Mouse (Mus musculus) cerebellum, adult 2 months (tissue): ENCODE measurements at regions not wholly inside any gene's neighbourhood (a gene's known extent, or its start where the extent isn't known, plus 50 kb on each side); places are given as distances from the start of the nearest gene placed in this dataset.

Experiments
- CTCF ChIP-seq: fragments of 200-500 bp; IDR thresholded peaks from 2 replicates; pipeline ENCODE4 v1.5.1; 2011; ENCODE audit warnings: low read depth, mild to moderate bottlenecking, control low read depth, low read length, moderate library complexity, borderline replicate concordance; ENCODE audit not compliant: insufficient read depth
- POLR2A ChIP-seq: fragments of 200-500 bp; IDR thresholded peaks from 2 replicates; pipeline ENCODE4 v1.6.1; 2011; ENCODE audit warnings: low read length, control low read depth, borderline replicate concordance; ENCODE audit not compliant: insufficient read depth

GRCm38 (mm10) chr1:27559426-27559825 is 872.2 kb upstream of the 4931408C20Rik start:
- TF ChIP-seq CTCF, result no peak
- no peak for TF ChIP-seq POLR2A
